Mouse (Mus musculus) liver, embryonic 13.5 days (tissue): ENCODE measurements around the gene Rcan1. TPM values are rescaled to one million over a fixed set of nuclear protein-coding genes. Genes with fewer than 3 reads are reported as not detected.

Source experiments
- ATAC-seq: fragments of 200-750 bp; cut with Nextera tagmentation; 2 replicates; pipeline ENCODE4 v1.8.0; 2017; ENCODE audit warnings: low read depth, mild to moderate bottlenecking, moderate number of reproducible peaks, moderate library complexity
- DNase-seq: peaks from one replicate; pipeline ENCODE4 v3.0.0; 2022
- H3K27ac ChIP-seq: fragments of 300-500 bp; sonication (generic); 2 replicates; pipeline ENCODE4 v1.5.1; 2015; ENCODE audit warnings: moderate library complexity, mild to moderate bottlenecking, inconsistent platforms
- H3K27me3 ChIP-seq: fragments of 300-500 bp; sonication (generic); 2 replicates; pipeline ENCODE4 v1.6.1; 2015; ENCODE audit warnings: mild to moderate bottlenecking, inconsistent platforms
- H3K36me3 ChIP-seq: fragments of 300-500 bp; sonication (generic); 2 replicates; pipeline ENCODE4 v1.6.1; 2015; ENCODE audit warnings: mild to moderate bottlenecking, inconsistent platforms
- H3K4me1 ChIP-seq: fragments of 300-500 bp; sonication (generic); replicated peaks from 2 replicates; pipeline ENCODE4 v1.6.1; 2015; ENCODE audit warnings: inconsistent platforms
- H3K4me2 ChIP-seq: fragments of 300-500 bp; sonication (generic); 2 replicates; pipeline ENCODE4 v1.6.1; 2015; ENCODE audit warnings: inconsistent platforms, mild to moderate bottlenecking, moderate library complexity
- H3K4me3 ChIP-seq: fragments of 300-500 bp; sonication (generic); replicated peaks from 2 replicates; pipeline ENCODE4 v1.5.1; 2015; ENCODE audit warnings: mild to moderate bottlenecking, inconsistent platforms
- H3K9ac ChIP-seq: fragments of 300-500 bp; sonication (generic); 2 replicates; pipeline ENCODE4 v1.6.1; 2015; ENCODE audit warnings: mild to moderate bottlenecking, inconsistent platforms
- H3K9me3 ChIP-seq: fragments of 300-500 bp; sonication (generic); replicated peaks from 2 replicates; pipeline ENCODE4 v1.6.1; 2016; ENCODE audit warnings: inconsistent platforms
- WGBS: fragments of 180-500 bp; shearing (Covaris S2); methylation state at CpG from one replicate; pipeline ENCODE4 v1.1.7; 2015; ENCODE audit not compliant: insufficient replicate concordance; 5-methylcytosine and 5-hydroxymethylcytosine counted together
- polyA plus RNA-seq: library from polyadenylated mRNA; unstranded; fragments of >200 nt; fragmentation: Nextera tagmentation; extraction: Ambion mirVana; gene quantifications from 2 replicates; pipeline ENCODE4 v1.2.1, GENCODE M21; 2015

Rcan1 gene
- polyA plus RNA-seq, 1 experiment from 2014 or later: 9.4 TPM

DNA sequence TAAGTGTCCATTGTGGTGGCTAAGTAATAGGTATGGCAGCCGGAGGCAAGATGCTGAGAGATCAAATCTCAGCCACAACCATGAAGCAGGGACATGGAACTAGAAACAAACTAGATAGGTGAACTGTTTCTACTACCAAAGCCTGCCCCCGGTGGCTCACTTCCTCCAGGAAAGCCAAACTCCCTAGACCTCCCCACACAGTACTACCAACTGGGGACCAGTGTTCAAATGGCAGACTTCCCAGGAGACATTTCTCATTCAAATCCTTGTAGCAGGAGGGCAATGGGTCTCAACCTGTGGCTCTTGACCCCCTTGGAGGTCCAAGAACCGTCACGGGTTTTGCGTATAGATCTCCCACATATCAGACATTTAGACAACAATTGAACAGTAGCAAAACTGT is 3.6 kb downstream of the Rcan1 start:
- H3K36me3 ChIP-seq: no peaks in the 10 kb centered on the region
- WGBS: 72% methylated on average over 5 of the region's 5 CpGs
- H3K4me1 ChIP-seq: peaks cover 29% of the 10 kb centered on the region
- ATAC-seq: no peak
- H3K9me3 ChIP-seq: no peaks in the 10 kb centered on the region
- no peaks in the 10 kb centered on the region for H3K27me3 ChIP-seq
- DNase-seq: no peak
- H3K9ac ChIP-seq: no peak overlapping the region
- no peak overlapping the region for H3K4me2 ChIP-seq
- H3K4me3 ChIP-seq: no peak overlapping the region
- no peak overlapping the region for H3K27ac ChIP-seq

DNA sequence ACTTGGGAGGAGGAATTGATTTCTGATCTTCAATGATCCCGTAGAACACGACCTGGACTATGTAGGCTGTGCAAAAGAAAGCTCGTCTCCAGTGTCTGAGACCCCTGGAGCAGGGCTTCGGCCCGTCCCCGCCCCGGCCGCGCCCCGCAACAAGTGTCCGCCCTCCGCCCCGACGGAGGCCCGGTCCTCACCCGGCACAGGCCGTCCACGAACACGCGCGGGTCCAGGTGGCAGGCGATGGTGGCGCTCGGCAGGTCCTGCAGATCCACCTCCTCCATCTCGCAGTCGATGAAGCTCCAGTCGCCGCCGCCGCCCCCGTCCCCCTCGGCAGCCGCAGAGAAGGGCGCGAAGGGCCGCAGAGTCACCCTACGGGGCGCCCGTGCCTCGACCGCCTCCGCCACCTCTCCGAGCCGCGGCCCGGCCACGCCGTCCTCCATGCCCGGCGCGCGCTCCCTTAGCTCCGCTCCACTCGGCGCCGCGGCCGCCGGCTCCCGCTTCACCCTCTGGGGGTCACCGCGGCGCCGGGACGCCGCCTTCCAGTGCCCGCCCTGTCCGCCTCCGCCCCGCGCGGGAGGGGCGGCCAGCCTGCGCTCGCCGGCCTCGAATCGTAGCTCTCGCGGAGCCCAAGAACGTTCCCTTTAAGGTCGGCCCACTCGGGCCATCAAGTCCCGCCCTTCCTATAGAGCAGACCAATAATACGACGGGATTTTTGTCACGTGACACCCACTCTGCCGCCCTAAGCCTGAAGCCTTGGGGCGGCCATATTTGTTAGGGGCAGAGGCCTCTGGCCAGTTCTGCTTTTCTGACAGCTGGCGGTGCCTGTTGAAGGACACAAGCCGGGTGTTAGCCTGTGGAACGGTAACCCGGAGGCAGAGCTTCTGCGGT is 4.8 kb downstream of the Rcan1 start:
- ATAC-seq (peak; percentile 98), DNase-seq (peak; percentile 95)
- WGBS: under 1% methylated on average over 93 of the region's 94 CpGs
- H3K4me1 ChIP-seq: peaks cover 29% of the 10 kb centered on the region
- peak overlapping the region; percentile 98 for H3K4me2 ChIP-seq
- H3K9ac ChIP-seq: peak overlapping the region; percentile 93
- H3K27ac ChIP-seq: peak overlapping the region; percentile 82
- no peaks in the 10 kb centered on the region for H3K36me3 ChIP-seq
- peak overlapping the region; percentile 93 for H3K4me3 ChIP-seq
- no peaks in the 10 kb centered on the region for H3K9me3 ChIP-seq
- H3K27me3 ChIP-seq: no peaks in the 10 kb centered on the region

DNA sequence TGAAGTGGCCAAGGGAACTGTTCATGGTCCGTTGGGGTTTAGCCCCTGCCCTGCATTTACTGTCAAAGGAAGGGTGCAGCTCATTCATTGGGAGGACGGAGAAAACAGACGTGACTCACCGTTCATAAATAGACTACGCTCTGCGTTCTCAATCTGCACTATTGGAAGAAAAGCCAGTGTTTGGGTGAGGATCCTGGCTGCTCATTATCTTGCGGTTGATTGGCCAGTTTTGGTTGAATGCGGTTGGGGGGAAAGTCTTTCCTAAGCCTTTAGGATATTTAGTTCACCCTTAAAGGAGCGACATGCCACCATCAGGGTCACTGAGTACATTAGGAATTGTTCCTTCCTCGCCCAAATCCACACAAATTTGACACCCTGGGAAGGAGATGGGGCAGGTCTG is 5.4 kb downstream of the Rcan1 start:
- Histone ChIP-seq H3K4me2 (peak overlapping the region; percentile 98), H3K4me1 (peaks cover 25% of the 10 kb centered on the region), H3K9ac (peak overlapping the region; percentile 93), H3K9me3 (no peaks in the 10 kb centered on the region), H3K27ac (peak overlapping the region; percentile 82), H3K36me3 (no peaks in the 10 kb centered on the region), H3K27me3 (no peaks in the 10 kb centered on the region), H3K4me3 (peak overlapping the region; percentile 93)
- 11% methylated on average over 10 of the region's 10 CpGs for WGBS
- DNase-seq: no peak
- ATAC-seq: no peak

DNA sequence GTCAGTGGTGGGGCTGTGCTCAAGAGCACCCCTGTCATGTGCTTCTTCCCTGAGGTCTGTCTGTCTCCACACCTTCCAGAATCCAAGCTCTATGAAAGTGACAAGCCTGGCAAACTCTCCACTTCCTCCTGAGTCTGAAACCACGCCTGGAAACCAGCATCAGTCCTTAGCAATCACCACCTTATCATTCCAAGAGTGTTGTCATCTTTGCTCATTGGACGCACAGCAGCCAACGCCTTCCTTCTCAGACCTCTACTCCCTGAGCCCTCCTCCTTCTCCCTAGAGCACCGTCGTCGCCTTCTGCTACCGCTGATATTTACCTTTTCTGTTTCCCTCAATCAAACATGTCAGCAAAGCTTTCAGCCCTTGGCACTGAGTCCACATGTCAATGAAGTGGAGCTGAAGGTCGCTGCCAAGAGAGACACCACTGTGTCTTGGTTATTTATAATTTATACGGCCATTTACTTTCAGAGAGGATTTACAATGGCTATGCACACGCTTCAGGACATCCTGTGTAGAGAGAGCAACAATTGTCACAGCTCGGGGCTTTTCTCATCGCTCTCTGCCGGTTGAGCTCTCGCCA is 6.2 kb downstream of the Rcan1 start:
- Histone ChIP-seq H3K9me3 (no peaks in the 10 kb centered on the region), H3K9ac (peak overlapping the region; percentile 93), H3K27me3 (no peaks in the 10 kb centered on the region), H3K4me1 (peaks cover 25% of the 10 kb centered on the region), H3K4me3 (peak overlapping the region; percentile 93), H3K36me3 (no peaks in the 10 kb centered on the region), H3K4me2 (peak overlapping the region; percentile 98), H3K27ac (peak overlapping the region; percentile 82)
- peak; percentile 61 for DNase-seq
- WGBS: 27% methylated on average over 14 of the region's 14 CpGs
- peak; percentile 50 for ATAC-seq

DNA sequence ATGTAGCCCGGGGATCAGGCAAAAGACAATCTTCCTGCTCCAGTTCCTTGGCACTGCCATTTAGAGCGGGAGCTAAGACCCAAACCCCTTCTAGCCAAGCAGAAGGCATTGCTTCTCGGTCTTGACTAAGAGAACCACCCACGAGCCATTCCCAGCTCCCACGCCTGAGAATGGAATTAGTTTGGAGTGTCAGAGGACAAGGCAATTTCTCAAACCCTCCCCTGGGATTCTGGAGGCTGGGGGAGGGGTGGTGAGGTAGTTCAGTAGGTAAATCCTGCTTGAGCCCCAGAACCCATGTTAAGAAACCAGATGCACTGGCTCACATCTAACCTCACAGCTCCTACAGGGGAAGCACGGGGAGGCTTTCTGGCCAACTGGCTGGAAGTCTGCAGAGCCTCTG is 9.3 kb downstream of the Rcan1 start:
- no peak for ATAC-seq
- Histone ChIP-seq H3K27me3 (no peaks in the 10 kb centered on the region), H3K4me3 (no peak overlapping the region), H3K4me1 (peaks cover 40% of the 10 kb centered on the region), H3K27ac (no peak overlapping the region), H3K9ac (no peak overlapping the region), H3K9me3 (no peaks in the 10 kb centered on the region), H3K36me3 (no peaks in the 10 kb centered on the region), H3K4me2 (no peak overlapping the region)
- DNase-seq: no peak
- WGBS: 77% methylated on average over 6 of the region's 6 CpGs

DNA sequence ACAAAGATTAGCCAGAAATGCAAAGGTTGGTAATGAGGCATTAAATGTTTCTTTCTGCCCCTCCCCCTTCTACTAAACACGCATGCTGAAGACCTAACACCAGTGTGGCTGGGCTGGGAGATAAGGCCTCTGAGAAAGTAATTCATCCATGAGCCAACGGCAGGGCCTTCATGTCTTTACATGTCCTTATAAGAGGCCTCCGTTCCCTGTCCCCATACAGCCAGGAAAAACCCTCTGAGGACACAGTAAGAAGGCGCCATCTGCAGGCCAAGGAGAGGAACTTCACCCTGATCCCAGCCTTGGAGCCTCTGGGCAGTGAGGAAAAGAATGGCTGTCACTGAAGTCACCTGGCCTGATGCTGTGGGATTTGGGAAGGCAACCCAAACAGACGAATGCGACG is 13.1 kb downstream of the Rcan1 start:
- Histone ChIP-seq H3K4me3 (no peak overlapping the region), H3K9ac (no peak overlapping the region), H3K36me3 (0 out of 2 replicates have a peak, but pooled peaks cover 5% of the 10 kb centered on the region), H3K4me2 (no peak overlapping the region), H3K9me3 (no peaks in the 10 kb centered on the region), H3K27ac (peak overlapping the region; percentile 6; the same call in 1 of the 2 replicates), H3K27me3 (no peaks in the 10 kb centered on the region), H3K4me1 (peaks cover 17% of the 10 kb centered on the region)
- peak; percentile 60 for DNase-seq
- ATAC-seq: peak; percentile 89
- 16% methylated on average over 7 of the region's 7 CpGs for WGBS

DNA sequence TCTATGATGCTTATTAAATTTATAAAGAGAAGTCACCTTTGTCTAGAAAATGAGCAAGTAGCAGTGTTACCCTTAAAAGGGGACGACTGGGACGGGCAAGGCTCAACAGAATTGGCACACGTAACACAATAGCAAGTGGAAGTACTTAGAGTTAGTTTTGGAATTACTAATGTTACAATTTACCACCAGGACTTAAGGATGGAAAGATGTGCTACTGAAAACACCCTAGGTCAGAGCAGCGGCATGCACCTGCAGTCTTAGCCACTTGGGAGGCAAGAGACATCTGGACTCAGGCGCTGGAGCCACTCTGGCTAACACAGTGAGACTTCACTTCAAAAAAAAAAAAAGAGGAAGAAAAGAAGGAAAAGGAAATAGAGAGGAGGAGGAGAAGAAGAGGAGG is 14.7 kb downstream of the Rcan1 start:
- no peak for DNase-seq
- Histone ChIP-seq H3K36me3 (peaks cover 5% of the 10 kb centered on the region; the same call in 1 of the 2 replicates), H3K4me2 (no peak overlapping the region), H3K27ac (no peak overlapping the region), H3K4me1 (peaks cover 17% of the 10 kb centered on the region), H3K9me3 (no peaks in the 10 kb centered on the region), H3K4me3 (no peak overlapping the region), H3K27me3 (no peaks in the 10 kb centered on the region), H3K9ac (0 out of 2 replicates have a peak overlapping the region, but pooled peaks have one; percentile 3)
- no peak for ATAC-seq
- WGBS: 79% methylated on average over 5 of the region's 5 CpGs

DNA sequence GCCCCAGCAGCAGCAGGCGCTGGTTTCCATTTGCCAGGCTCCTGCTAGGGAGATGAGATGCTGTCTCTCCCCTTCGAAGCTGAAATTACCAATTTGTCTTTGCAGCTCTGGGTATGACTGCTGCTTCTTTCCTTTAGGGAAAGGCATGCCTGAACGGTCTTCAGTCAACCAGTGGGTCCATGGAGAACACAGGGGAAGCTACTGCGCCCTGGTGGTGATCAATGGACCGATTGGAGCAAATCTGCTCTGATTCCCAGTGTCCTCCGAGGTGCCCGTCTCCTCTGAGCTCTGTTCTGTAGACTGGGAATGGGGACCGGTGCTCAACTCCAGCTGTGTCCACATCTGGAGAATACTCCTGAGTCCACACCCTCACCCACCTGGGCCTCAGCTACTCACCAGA is 15.2 kb downstream of the Rcan1 start:
- Histone ChIP-seq H3K36me3 (peaks cover 5% of the 10 kb centered on the region; the same call in 1 of the 2 replicates), H3K27ac (no peak overlapping the region), H3K27me3 (no peaks in the 10 kb centered on the region), H3K9ac (0 out of 2 replicates have a peak overlapping the region, but pooled peaks have one; percentile 3), H3K4me2 (no peak overlapping the region), H3K9me3 (no peaks in the 10 kb centered on the region), H3K4me1 (peaks cover 17% of the 10 kb centered on the region), H3K4me3 (no peak overlapping the region)
- no peak for ATAC-seq
- DNase-seq: no peak
- WGBS: 81% methylated on average over 8 of the region's 8 CpGs

DNA sequence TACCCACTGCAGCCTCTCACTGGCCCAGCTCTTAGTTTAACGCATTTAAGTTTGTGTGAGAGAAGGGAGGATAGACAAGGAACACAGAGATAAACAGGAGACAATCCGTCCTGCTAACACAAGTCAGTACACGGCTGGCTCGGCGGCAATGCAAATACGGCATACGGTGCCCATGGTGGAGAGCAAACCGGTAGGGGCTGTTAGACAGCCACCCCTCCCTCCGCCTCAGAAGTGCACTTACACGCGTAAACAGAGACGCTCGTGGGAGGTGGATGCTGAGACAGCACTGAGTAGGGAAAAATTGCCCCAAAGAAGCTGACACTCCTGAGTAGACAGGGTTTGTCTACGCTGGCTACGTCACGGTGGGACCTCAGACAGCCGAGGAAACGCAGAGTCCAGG is 16.2 kb downstream of the Rcan1 start:
- WGBS: 83% methylated on average over 18 of the region's 18 CpGs
- no peaks in the 10 kb centered on the region for H3K9me3 ChIP-seq
- H3K4me1 ChIP-seq: peaks cover 17% of the 10 kb centered on the region
- ATAC-seq (no peak), DNase-seq (no peak)
- H3K9ac ChIP-seq: no peak overlapping the region
- no peak overlapping the region for H3K4me3 ChIP-seq
- H3K27me3 ChIP-seq: no peaks in the 10 kb centered on the region
- H3K4me2 ChIP-seq: no peak overlapping the region
- H3K36me3 ChIP-seq: peaks cover 5% of the 10 kb centered on the region; the same call in 1 of the 2 replicates
- no peak overlapping the region for H3K27ac ChIP-seq

DNA sequence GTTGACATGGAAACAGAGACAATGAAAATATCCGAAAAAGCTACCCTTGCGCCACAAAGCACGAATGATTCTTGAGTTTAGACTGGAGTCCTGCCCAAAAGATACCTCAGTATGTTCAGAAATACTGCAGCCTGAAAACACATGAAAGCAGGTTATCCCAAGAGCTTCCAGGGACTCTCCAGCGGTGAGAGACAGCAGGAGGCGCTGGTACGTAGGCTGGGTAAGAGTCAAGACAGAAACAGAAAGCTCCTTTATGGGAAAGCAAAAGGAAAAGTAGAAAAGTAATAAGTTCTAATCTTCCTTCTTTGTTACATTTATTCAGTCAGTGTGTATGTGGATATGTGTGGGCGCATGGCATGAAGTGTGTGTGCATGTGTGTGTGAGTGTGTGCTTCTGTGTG is 16.7 kb downstream of the Rcan1 start:
- WGBS: 85% methylated on average over 7 of the region's 7 CpGs
- DNase-seq: no peak

DNA sequence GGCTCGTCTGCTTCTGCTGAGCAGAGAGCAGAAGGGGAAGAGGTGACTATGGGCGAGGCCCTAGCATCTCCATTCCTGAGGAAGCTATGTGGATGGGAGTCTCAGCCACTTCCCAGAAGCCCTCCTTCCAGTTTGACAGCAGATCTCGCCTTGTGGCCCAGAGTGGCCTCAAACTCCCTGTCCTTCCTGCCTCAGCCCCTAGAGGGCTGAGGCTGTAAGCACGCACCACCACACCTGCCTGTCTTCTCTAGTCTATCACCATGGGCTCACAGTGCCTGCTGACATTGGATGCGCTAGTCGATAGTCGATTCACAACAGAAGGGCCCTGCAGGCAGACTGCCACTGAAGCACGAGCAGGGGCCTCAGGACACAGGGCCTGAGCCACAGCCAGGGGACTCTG is 18.1 kb downstream of the Rcan1 start:
- Histone ChIP-seq H3K9ac (no peak overlapping the region), H3K4me3 (no peak overlapping the region), H3K27me3 (no peaks in the 10 kb centered on the region), H3K4me1 (peaks cover 11% of the 10 kb centered on the region), H3K4me2 (no peak overlapping the region), H3K36me3 (peaks cover 5% of the 10 kb centered on the region; the same call in 1 of the 2 replicates), H3K9me3 (no peaks in the 10 kb centered on the region), H3K27ac (no peak overlapping the region)
- 67% methylated on average over 8 of the region's 8 CpGs for WGBS
- DNase-seq (no peak), ATAC-seq (no peak; the same call in 1 of the 2 replicates)

More for the DNA sequence above, 16.7 kb downstream of the Rcan1 start:
- Histone ChIP-seq H3K4me1 (peaks cover 17% of the 10 kb centered on the region), H3K9ac (no peak overlapping the region), H3K4me3 (no peak overlapping the region), H3K27me3 (no peaks in the 10 kb centered on the region), H3K4me2 (no peak overlapping the region), H3K27ac (no peak overlapping the region), H3K36me3 (peaks cover 5% of the 10 kb centered on the region; the same call in 1 of the 2 replicates), H3K9me3 (no peaks in the 10 kb centered on the region)
- ATAC-seq: no peak
